Mouse (Mus musculus) thymus, adult 2 months (tissue): ENCODE data around the gene Mydgf.

Experiments
- CTCF ChIP-seq: fragments of 200-500 bp; IDR thresholded peaks from 2 replicates; pipeline ENCODE4 v1.5.1; 2012; ENCODE audit warnings: mild to moderate bottlenecking, control low read depth, low read length, moderate library complexity, borderline replicate concordance; ENCODE audit not compliant: control insufficient read depth, poor library complexity, insufficient read depth; ENCODE audit errors: extremely low read depth
- POLR2A ChIP-seq: fragments of 200-500 bp; IDR thresholded peaks from 2 replicates; pipeline ENCODE4 v1.6.1; 2012; ENCODE audit warnings: mild to moderate bottlenecking, low read length, control low read depth, moderate library complexity; ENCODE audit not compliant: control insufficient read depth, poor library complexity, insufficient read depth; ENCODE audit errors: extremely low read depth

DNA sequence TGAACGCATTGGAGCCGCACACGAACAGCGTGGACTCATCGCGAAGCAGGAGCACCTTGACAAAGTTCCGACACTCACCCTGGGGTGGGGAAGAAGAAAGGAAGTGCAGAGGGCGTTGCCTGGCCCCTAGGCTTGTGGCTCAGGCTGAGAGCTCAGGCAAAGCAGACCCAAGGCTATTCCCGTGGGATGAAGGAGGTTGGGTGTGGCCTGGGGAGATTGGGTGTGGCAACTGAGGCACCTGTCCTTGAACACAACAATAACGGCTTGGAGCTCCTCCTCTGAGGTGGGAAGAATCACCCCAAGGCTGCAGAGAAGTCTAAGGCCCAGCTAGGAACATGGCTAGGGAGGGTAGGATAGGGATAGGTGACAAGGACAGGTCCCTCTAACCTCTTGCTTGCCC, 52.6 kb downstream of the Mydgf start:
- TF ChIP-seq POLR2A: no peak
- TF ChIP-seq CTCF: no peak
